Comparison of ENCODE assay signal across 30 mouse cellular contexts in the genomic region with DNA sequence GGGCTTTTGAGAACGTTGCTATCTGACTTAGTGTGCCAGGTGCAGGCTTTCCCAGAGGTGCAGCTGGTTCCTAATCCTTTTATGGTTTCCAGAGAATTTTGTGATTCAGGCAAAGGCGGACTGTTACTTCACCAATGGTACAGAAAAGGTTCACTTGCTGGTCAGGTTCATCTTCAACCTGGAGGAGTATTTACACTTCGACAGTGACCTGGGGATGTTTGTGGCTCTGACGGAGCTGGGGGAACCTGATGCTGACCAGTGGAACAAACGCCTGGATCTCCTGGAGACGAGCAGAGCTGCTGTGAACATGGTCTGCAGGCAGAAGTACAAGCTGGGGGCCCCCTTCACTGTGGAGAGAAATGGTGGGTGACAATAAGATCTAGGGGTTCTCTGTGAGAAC. TPM values are rescaled to one million over a fixed set of nuclear protein-coding genes. Genes with fewer than 3 reads are reported as not detected.
A peak's percentile ranks its signal among the peaks of the same experiment; 100 is the strongest.
DNase-seq lines count a peak whose midpoint lies in the region; ATAC-seq and TF ChIP-seq lines count a peak whose summit lies in the region.
"Had no signal": no experiment of that assay in that cellular context is flagged by ENCODE, and none has a peak within 500 bp of the region (broad histone marks: within the 10 kb centered on the region; RNA-seq: fewer than 3 reads in every experiment).

No protein-coding gene starts in this region.

- TF ChIP-seq CTCF in spleen, adult 2 months (IDR thresholded peaks at IDR 0.05; ENCODE audit: extremely low read depth, insufficient read depth, insufficient read length, insufficient replicate concordance) = no peak

- H3K4me3 ChIP-seq in forebrain, embryonic 11.5 days (ENCODE audit: low read depth, low read length) = no peak overlapping the region
- no peak overlapping the region for H3K4me3 ChIP-seq in forebrain, embryonic 15.5 days
- H3K4me3 ChIP-seq in spleen, adult 2 months (ENCODE audit: extremely low read depth, insufficient read depth, insufficient read length) = no peak overlapping the region; the same call in 1 of the 2 replicates
- H3K4me3 ChIP-seq: embryonic facial prominence, embryonic 10.5 days; embryonic facial prominence, embryonic 13.5 days; erythroblast, embryonic 14.5 days; forebrain, embryonic 13.5 days; gastrocnemius, adult 2 months; heart, embryonic 13.5 days had no signal

- no peaks in the 10 kb centered on the region for H3K36me3 ChIP-seq in forebrain, embryonic 11.5 days (ENCODE audit: control insufficient read depth, insufficient read depth, low read length)
- no peaks in the 10 kb centered on the region for H3K36me3 ChIP-seq in forebrain, embryonic 15.5 days
- H3K36me3 ChIP-seq in spleen, adult 2 months (ENCODE audit: control insufficient read depth, insufficient read depth, low read length) = peaks cover 29% of the 10 kb centered on the region
- H3K36me3 ChIP-seq: embryonic facial prominence, embryonic 10.5 days; embryonic facial prominence, embryonic 13.5 days; G1E; heart, embryonic 13.5 days had no signal

- no peak overlapping the region for H3K4me2 ChIP-seq in forebrain, embryonic 11.5 days (ENCODE audit: low read depth, low read length, severe bottlenecking)
- no peak overlapping the region for H3K4me2 ChIP-seq in forebrain, embryonic 15.5 days (replicated peaks)
- H3K4me2 ChIP-seq: embryonic facial prominence, embryonic 13.5 days; forebrain, embryonic 13.5 days; heart, embryonic 13.5 days; hindbrain, embryonic 14.5 days had no signal

- no peaks in the 10 kb centered on the region for H3K9me3 ChIP-seq in forebrain, embryonic 11.5 days (ENCODE audit: control insufficient read depth, low read length)
- no peaks in the 10 kb centered on the region for H3K9me3 ChIP-seq in forebrain, embryonic 15.5 days
- H3K9me3 ChIP-seq: heart, embryonic 13.5 days had no signal

- no peak for TF ChIP-seq POLR2A in spleen, adult 2 months (IDR thresholded peaks at IDR 0.05; ENCODE audit: low read depth, low read length)

- no peak overlapping the region for H3K27ac ChIP-seq in forebrain, embryonic 11.5 days (ENCODE audit: low read depth, low read length)
- H3K27ac ChIP-seq in forebrain, embryonic 15.5 days (replicated peaks) = no peak overlapping the region
- peak overlapping the region; percentile 45 for H3K27ac ChIP-seq in spleen, adult 2 months (ENCODE audit: insufficient read depth, low read length)
- H3K27ac ChIP-seq: embryonic facial prominence, embryonic 10.5 days; embryonic facial prominence, embryonic 13.5 days; forebrain, embryonic 13.5 days; gastrocnemius, adult 2 months; heart, embryonic 13.5 days; hindbrain, embryonic 14.5 days; hindbrain, postnatal 0 days had no signal

- no peak overlapping the region for H3K9ac ChIP-seq in forebrain, embryonic 11.5 days (ENCODE audit: low read length)
- H3K9ac ChIP-seq in forebrain, embryonic 15.5 days (replicated peaks) = no peak overlapping the region
- H3K9ac ChIP-seq: embryonic facial prominence, embryonic 13.5 days; forebrain, embryonic 13.5 days; forebrain, postnatal 0 days; heart, embryonic 13.5 days; hindbrain, embryonic 14.5 days had no signal

- DNase-seq in forebrain, embryonic 11.5 days (ENCODE audit: low spot score) = peak; percentile 23
- no peak for DNase-seq in spleen, adult 2 months (ENCODE audit: low read depth in 1 of 2, low spot score in 2 of 2)
- no peak for DNase-seq in spleen, adult 12 weeks (ENCODE audit: low spot score)
- peak; percentile 3 for DNase-seq in thymus, postnatal 14 days
- no peak for DNase-seq in thymus, postnatal 0 days (ENCODE audit: low spot score)
- DNase-seq in Muller cell, postnatal 12 days (ENCODE audit: inconsistent ontology term) = no peak
- DNase-seq: adrenal gland, adult 2 months; adrenal gland, postnatal 14 days; cerebellum, adult 11-12 months; cerebellum, adult 8-10 months; cerebellum, postnatal 10 days; cerebellum, postnatal 36 days; embryo, embryonic 11 days; forebrain, postnatal 0 days; gastrocnemius, adult 2 months; gastrocnemius, postnatal 14 days; heart, adult 18-20 months; heart, postnatal 14 days; heart, postnatal 4 days had no signal

- WGBS in forebrain, embryonic 11.5 days = 86% methylated on average over 6 of the region's 6 CpGs
- 84% methylated on average over 6 of the region's 6 CpGs for WGBS in forebrain, embryonic 15.5 days
- WGBS in spleen, adult 2 months = 82% methylated on average over 6 of the region's 6 CpGs

- no peak for ATAC-seq in forebrain, embryonic 11.5 days (replicated peaks; ENCODE audit: low FRiP score)
- ATAC-seq in forebrain, embryonic 15.5 days (replicated peaks) = no peak
- ATAC-seq: forebrain, embryonic 13.5 days; forebrain, postnatal 0 days; hindbrain, postnatal 0 days had no signal

- no peaks in the 10 kb centered on the region for H3K27me3 ChIP-seq in forebrain, embryonic 11.5 days (ENCODE audit: control insufficient read depth, insufficient read depth, low read length)
- no peaks in the 10 kb centered on the region for H3K27me3 ChIP-seq in forebrain, embryonic 15.5 days
- H3K27me3 ChIP-seq in spleen, adult 2 months (ENCODE audit: control insufficient read depth, insufficient read depth, low read length) = no peaks in the 10 kb centered on the region
- H3K27me3 ChIP-seq: CH12.LX; embryonic facial prominence, embryonic 13.5 days; forebrain, embryonic 13.5 days; heart, embryonic 13.5 days had no signal

- H3K4me1 ChIP-seq in forebrain, embryonic 11.5 days (replicated peaks; ENCODE audit: control insufficient read depth, insufficient read depth, low read length) = no peaks in the 10 kb centered on the region
- H3K4me1 ChIP-seq in forebrain, embryonic 15.5 days = no peaks in the 10 kb centered on the region
- peaks cover 4% of the 10 kb centered on the region; the same call in 1 of the 2 replicates for H3K4me1 ChIP-seq in spleen, adult 2 months (ENCODE audit: control insufficient read depth, insufficient read depth, insufficient read length)
- H3K4me1 ChIP-seq: embryonic facial prominence, embryonic 10.5 days; embryonic facial prominence, embryonic 13.5 days; forebrain, embryonic 13.5 days; heart, embryonic 13.5 days had no signal

RNA-seq across cellular contexts. Expression of gene H2-Ob, which starts 2.2 kb away (rescaled TPM):
- not detected in 2 replicates for polyA plus RNA-seq in forebrain, embryonic 11.5 days (2014; fragmentation: Nextera tagmentation; extraction: Ambion mirVana)
- polyA plus RNA-seq in forebrain, embryonic 15.5 days (2015; fragmentation: Nextera tagmentation; extraction: Ambion mirVana) = 0.20 TPM in 1 of 2 replicates, not detected in the other
- 318 and 334 TPM in 2 replicates for polyA plus RNA-seq in spleen, adult 2 months (2012; rRNA removed)
- 2.6 and 2.8 TPM in 2 replicates for polyA plus RNA-seq in thymus, postnatal 0 days (2015; fragmentation: Nextera tagmentation; extraction: Ambion mirVana)
- polyA plus RNA-seq: embryonic facial prominence, embryonic 10.5 days; embryonic facial prominence, embryonic 13.5 days; erythroblast, embryonic 14.5 days; forebrain, embryonic 13.5 days; G1E; heart, embryonic 13.5 days; hindbrain, embryonic 11.5 days; hindbrain, embryonic 14.5 days had no signal

RNA-seq across cellular contexts. Expression of gene H2-Ab1, which starts 16.6 kb away (rescaled TPM):
- polyA plus RNA-seq in forebrain, embryonic 11.5 days (2014; fragmentation: Nextera tagmentation; extraction: Ambion mirVana) = 3.0 and 3.6 TPM in 2 replicates
- polyA plus RNA-seq in forebrain, embryonic 15.5 days (2015; fragmentation: Nextera tagmentation; extraction: Ambion mirVana) = 0.86 and 1.2 TPM in 2 replicates
- polyA plus RNA-seq in spleen, adult 2 months (2012; rRNA removed) = 5,504 and 8,483 TPM in 2 replicates
- 1,510 and 1,544 TPM in 2 replicates for polyA plus RNA-seq in thymus, postnatal 0 days (2015; fragmentation: Nextera tagmentation; extraction: Ambion mirVana)

RNA-seq across cellular contexts. Expression of gene Tap2, which starts 37.6 kb away (rescaled TPM):
- 0.11 and 0.41 TPM in 2 replicates for polyA plus RNA-seq in forebrain, embryonic 11.5 days (2014; fragmentation: Nextera tagmentation; extraction: Ambion mirVana)
- 1.3 and 1.7 TPM in 2 replicates for polyA plus RNA-seq in forebrain, embryonic 15.5 days (2015; fragmentation: Nextera tagmentation; extraction: Ambion mirVana)
- 83.0 and 111 TPM in 2 replicates for polyA plus RNA-seq in spleen, adult 2 months (2012; rRNA removed)
- polyA plus RNA-seq in thymus, postnatal 0 days (2015; fragmentation: Nextera tagmentation; extraction: Ambion mirVana) = 140 and 153 TPM in 2 replicates

RNA-seq across cellular contexts. Expression of gene Psmb8, which starts 43.4 kb away (rescaled TPM):
- polyA plus RNA-seq in forebrain, embryonic 11.5 days (2014; fragmentation: Nextera tagmentation; extraction: Ambion mirVana) = 1.5 and 1.6 TPM in 2 replicates
- 2.3 and 2.6 TPM in 2 replicates for polyA plus RNA-seq in forebrain, embryonic 15.5 days (2015; fragmentation: Nextera tagmentation; extraction: Ambion mirVana)
- polyA plus RNA-seq in spleen, adult 2 months (2012; rRNA removed) = 260 and 307 TPM in 2 replicates
- polyA plus RNA-seq in thymus, postnatal 0 days (2015; fragmentation: Nextera tagmentation; extraction: Ambion mirVana) = 875 and 899 TPM in 2 replicates

RNA-seq across cellular contexts. Expression of gene H2-Aa, which starts 46.7 kb away (rescaled TPM):
- not detected in 2 replicates for polyA plus RNA-seq in forebrain, embryonic 11.5 days (2014; fragmentation: Nextera tagmentation; extraction: Ambion mirVana)
- 0.23 TPM in 1 of 2 replicates, not detected in the other for polyA plus RNA-seq in forebrain, embryonic 15.5 days (2015; fragmentation: Nextera tagmentation; extraction: Ambion mirVana)
- 1,846 and 1,869 TPM in 2 replicates for polyA plus RNA-seq in spleen, adult 2 months (2012; rRNA removed)
- 991 and 995 TPM in 2 replicates for polyA plus RNA-seq in thymus, postnatal 0 days (2015; fragmentation: Nextera tagmentation; extraction: Ambion mirVana)
- polyA plus RNA-seq: embryonic facial prominence, embryonic 10.5 days; erythroblast, embryonic 14.5 days; G1E; hindbrain, embryonic 11.5 days had no signal

Comparison
In these comparisons a context has a peak if more than half of its experiments do, and no peak if none do; other contexts are left out.
1. DNase-seq: peak in forebrain, embryonic 11.5 days (single experiment) and thymus, postnatal 14 days (single experiment); none in spleen, adult 2 months (0 of 2), spleen, adult 12 weeks (single experiment), thymus, postnatal 0 days (single experiment) and Muller cell, postnatal 12 days (single experiment).
2. RNA of gene H2-Ob, which starts 2.2 kb away (polyA plus RNA-seq): 318 to 334 TPM in spleen, adult 2 months; 2.6 to 2.8 TPM in thymus, postnatal 0 days, 0.20 TPM in forebrain, embryonic 15.5 days and not detected in forebrain, embryonic 11.5 days; every median in the first group is over 10 times any median in the second.
3. RNA of gene H2-Ab1, which starts 16.6 kb away (polyA plus RNA-seq): 5,504 to 8,483 TPM in spleen, adult 2 months and 1,510 to 1,544 TPM in thymus, postnatal 0 days; 3.0 to 3.6 TPM in forebrain, embryonic 11.5 days and 0.86 to 1.2 TPM in forebrain, embryonic 15.5 days; every median in the first group is over 100 times any median in the second.
4. RNA of gene Tap2, which starts 37.6 kb away (polyA plus RNA-seq): 140 to 153 TPM in thymus, postnatal 0 days and 83.0 to 111 TPM in spleen, adult 2 months; 1.3 to 1.7 TPM in forebrain, embryonic 15.5 days and 0.11 to 0.41 TPM in forebrain, embryonic 11.5 days; every median in the first group is over 10 times any median in the second.